Mouse (Mus musculus): Measurements from ENCODE around the gene Gm48552. TPM values are rescaled to one million over a fixed set of nuclear protein-coding genes. Genes with fewer than 3 reads are reported as not detected.

Gene Gm48552
- total and polyA plus RNA-seq, 3 experiments: 0.89 to 1.2 TPM; not detected in 1

DNA sequence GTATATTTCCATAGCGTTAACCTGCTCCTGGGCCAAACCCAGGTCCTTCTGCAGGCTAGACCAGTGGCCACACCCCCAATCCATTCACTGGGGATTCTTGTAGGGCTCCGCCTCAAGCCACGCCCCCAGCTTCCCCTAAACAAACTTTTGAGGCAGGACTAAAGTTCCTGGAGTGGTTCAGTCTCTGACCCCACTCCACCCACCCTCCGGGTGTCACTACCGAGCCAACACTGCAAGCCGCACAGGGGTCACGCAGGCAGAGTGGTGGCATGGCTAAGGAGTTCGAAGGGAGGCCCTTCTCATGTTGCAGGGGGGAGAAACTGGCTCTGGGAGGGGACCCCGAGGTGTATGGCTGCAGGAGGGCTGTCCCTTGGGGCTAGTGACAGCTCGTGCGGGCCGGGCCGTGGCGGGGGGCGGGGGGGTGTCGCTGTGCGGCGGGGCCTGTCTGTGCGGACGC, 40.8 kb downstream of the Gm48552 start (continued):
- TF ChIP-seq NRF1 (IDR thresholded peaks at IDR 0.05; ENCODE audit: insufficient read depth, low read depth, low read length, poor library complexity, severe bottlenecking): no peak

DNA sequence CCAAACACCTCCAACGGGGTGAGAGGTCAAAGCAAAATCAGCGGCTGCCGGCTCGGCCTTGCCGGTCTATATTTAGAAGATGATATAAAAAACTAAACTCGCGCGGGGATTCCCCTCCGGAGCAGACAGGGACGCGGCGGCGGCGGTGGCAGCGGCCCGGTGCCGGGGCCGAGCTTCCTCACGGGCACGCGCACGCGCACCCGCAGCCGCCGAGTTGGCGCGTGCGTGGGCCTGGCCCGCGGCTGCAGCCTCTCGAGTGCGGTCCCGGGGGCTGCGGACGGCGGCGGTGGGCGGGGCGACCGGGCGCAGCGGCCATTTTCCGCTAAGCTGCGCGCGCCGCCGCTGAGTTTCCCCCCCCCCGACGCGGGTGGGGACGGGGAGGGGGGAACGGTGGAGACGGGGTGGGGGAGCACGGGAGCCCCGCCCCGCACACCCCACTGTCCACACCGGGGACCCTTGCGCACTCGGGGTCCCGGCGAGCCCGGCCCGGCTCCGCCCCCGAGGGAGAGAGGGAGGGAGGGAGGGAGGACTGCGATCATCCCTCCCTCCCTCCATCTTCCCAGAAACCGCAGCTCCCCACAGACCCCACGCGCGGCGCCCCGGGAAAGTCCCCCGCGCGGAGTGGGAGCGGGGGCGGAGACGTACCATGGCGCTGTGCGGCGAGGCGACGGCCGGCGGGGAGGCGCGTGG, 41.5 kb downstream of the Gm48552 start:
- H3K9me3 ChIP-seq (replicated peaks; ENCODE audit: insufficient read depth, low read length): no peaks in the 10 kb centered on the region
- DNase-seq (ENCODE audit: low read depth, low spot score): peak; percentile 81
- peaks cover 0 to 3% of the 10 kb centered on the region in 2 experiments; a peak in 1 of 4 replicates for H3K36me3 ChIP-seq (ENCODE audit: control insufficient read depth in 1 of 2, insufficient read depth in 2 of 2, low read length in 2 of 2)
- H3K9ac ChIP-seq (ENCODE audit: control insufficient read depth, low read depth, low read length, poor library complexity, severe bottlenecking): peak overlapping the region; percentile 75
- TF ChIP-seq HCFC1 (IDR thresholded peaks at IDR 0.05; ENCODE audit: low read depth, low read length): peak; percentile 32; the same call in 1 of the 2 replicates
- TF ChIP-seq ZMIZ1 (IDR thresholded peaks at IDR 0.05; ENCODE audit: low read depth, low read length): no peak
- peak; percentile 69 for TF ChIP-seq NRF1 (IDR thresholded peaks at IDR 0.05; ENCODE audit: insufficient read depth, low read depth, low read length, poor library complexity, severe bottlenecking)
- TF ChIP-seq MAX (IDR thresholded peaks at IDR 0.05; ENCODE audit: low read length): no peak
- no peak for TF ChIP-seq ZNF384 (IDR thresholded peaks at IDR 0.05; ENCODE audit: low read depth, low read length)
- no peak for TF ChIP-seq USF1 (IDR thresholded peaks at IDR 0.05; ENCODE audit: low read depth, low read length)
- TF ChIP-seq E2F4 (IDR thresholded peaks at IDR 0.05; ENCODE audit: borderline replicate concordance, low read depth, low read length): no peak
- TF ChIP-seq POLR2AphosphoS5 (IDR thresholded peaks at IDR 0.05; ENCODE audit: borderline replicate concordance, low read depth, low read length): no peak
- no peak for TF ChIP-seq TBP (IDR thresholded peaks at IDR 0.05; ENCODE audit: low read depth, low read length)
- TF ChIP-seq ZC3H11A (IDR thresholded peaks at IDR 0.05; ENCODE audit: low read depth, low read length): no peak
- TF ChIP-seq TAL1 (IDR thresholded peaks at IDR 0.05; ENCODE audit: low read length): no peak
- TF ChIP-seq MAZ (IDR thresholded peaks at IDR 0.05; ENCODE audit: low read depth, low read length): peak; percentile 88
- TF ChIP-seq SIN3A (IDR thresholded peaks at IDR 0.05; ENCODE audit: low read length): no peak
- TF ChIP-seq ELF1 (IDR thresholded peaks at IDR 0.05; ENCODE audit: low read depth, low read length): no peak
- no peak for TF ChIP-seq JUND (IDR thresholded peaks at IDR 0.05; ENCODE audit: low read depth, low read length)
- no peak for TF ChIP-seq RAD21 (IDR thresholded peaks at IDR 0.05; ENCODE audit: low read depth, low read length)
- TF ChIP-seq GABPA (IDR thresholded peaks at IDR 0.05; ENCODE audit: low read depth, low read length): no peak
- peak; percentile 23; the same call in 1 of the 2 replicates for TF ChIP-seq MEF2A (IDR thresholded peaks at IDR 0.05; ENCODE audit: extremely low read depth, insufficient replicate concordance, low read depth, low read length, poor library complexity, severe bottlenecking)
- TF ChIP-seq MXI1 (IDR thresholded peaks at IDR 0.05; ENCODE audit: low read depth, low read length): no peak
- no peaks in the 10 kb centered on the region for H3K27me3 ChIP-seq (ENCODE audit: control insufficient read depth in 1 of 2, insufficient read depth in 2 of 2, low read length in 2 of 2)
- H3K27ac ChIP-seq (ENCODE audit: control insufficient read depth, low read depth, low read length): peak overlapping the region; percentile 75
- peak overlapping the region; percentile 63 to 75 for H3K4me3 ChIP-seq (ENCODE audit: control insufficient read depth in 1 of 2, insufficient read depth in 1 of 2, low read depth in 2 of 2, low read length in 2 of 2)
- H3K79me2 ChIP-seq (ENCODE audit: control insufficient read depth, insufficient read depth, low read length, poor library complexity): peaks cover 5% of the 10 kb centered on the region
- peaks cover 0 to 28% of the 10 kb centered on the region in 2 experiments; a peak in 2 of 4 replicates for H3K4me1 ChIP-seq (ENCODE audit: control insufficient read depth in 1 of 2, insufficient read depth in 2 of 2, low read length in 2 of 2)
